Mouse (Mus musculus) cerebellum, adult 8-10 months (tissue): Measurements from ENCODE around the gene Foxn3.
A peak's percentile ranks its signal among the peaks of the same experiment; 100 is the strongest.

Source experiments
- DNase-seq: peaks from one replicate; pipeline ENCODE4 v3.0.0; 2022

Gene Foxn3

GRCm38 (mm10) chr12:99563219-99564059 lies at the start of gene Foxn3:
Gene Foxn3, minus strand, starts transcription at chr12:99563582.
- DNase-seq: peak; percentile 75

GRCm38 (mm10) chr12:99612181-99612871 lies 48.9 kb upstream of the Foxn3 start:
- no peak for DNase-seq

GRCm38 (mm10) chr12:99610868-99611267 lies 47.5 kb upstream of the Foxn3 start:
- no peak for DNase-seq

GRCm38 (mm10) chr12:99610069-99610815 lies 46.9 kb upstream of the Foxn3 start:
- no peak for DNase-seq

- no peak for DNase-seq
Measured at GRCm38 (mm10) chr12:99609643-99610042, 46.3 kb upstream of the Foxn3 start.

- no peak for DNase-seq
Measured at GRCm38 (mm10) chr12:99608279-99608955, 45.0 kb upstream of the Foxn3 start.

GRCm38 (mm10) chr12:99603381-99603780 lies 40.0 kb upstream of the Foxn3 start:
- no peak for DNase-seq

- no peak for DNase-seq
Measured at GRCm38 (mm10) chr12:99601841-99602240, 38.5 kb upstream of the Foxn3 start.

- DNase-seq: no peak
Measured at GRCm38 (mm10) chr12:99601392-99601791, 38.0 kb upstream of the Foxn3 start.

- no peak for DNase-seq
Measured at GRCm38 (mm10) chr12:99599606-99600005, 36.2 kb upstream of the Foxn3 start.

GRCm38 (mm10) chr12:99596397-99596796 lies 33.0 kb upstream of the Foxn3 start:
- DNase-seq: no peak

GRCm38 (mm10) chr12:99587338-99587737 lies 24.0 kb upstream of the Foxn3 start:
- DNase-seq: no peak

- DNase-seq: no peak
Measured at GRCm38 (mm10) chr12:99579989-99580388, 16.6 kb upstream of the Foxn3 start.

- no peak for DNase-seq
Measured at GRCm38 (mm10) chr12:99576682-99577081, 13.3 kb upstream of the Foxn3 start.

- no peak for DNase-seq
Measured at GRCm38 (mm10) chr12:99574299-99574698, 10.9 kb upstream of the Foxn3 start.

GRCm38 (mm10) chr12:99573036-99573435 lies 9.7 kb upstream of the Foxn3 start:
- DNase-seq: no peak

- DNase-seq: no peak
Measured at GRCm38 (mm10) chr12:99571999-99572398, 8.6 kb upstream of the Foxn3 start.

GRCm38 (mm10) chr12:99570197-99570956 lies 7.0 kb upstream of the Foxn3 start:
- peak; percentile 79 for DNase-seq

- DNase-seq: no peak
Measured at GRCm38 (mm10) chr12:99565606-99566005, 2.2 kb upstream of the Foxn3 start.

- DNase-seq: no peak
Measured at GRCm38 (mm10) chr12:99564301-99564910, 1.0 kb upstream of the Foxn3 start.

GRCm38 (mm10) chr12:99562867-99563189 lies 554 bp downstream of the Foxn3 start:
- DNase-seq: no peak
